Mouse (Mus musculus): Measurements from ENCODE around the gene L3mbtl3.

GRCm38 (mm10) chr10:26363605-26364004 lies 12.2 kb downstream of the L3mbtl3 start:
- no peak for TF ChIP-seq POLR2A (IDR thresholded peaks at IDR 0.05; ENCODE audit: insufficient read depth, low read depth, low read length)
- no peak for TF ChIP-seq CTCF (IDR thresholded peaks at IDR 0.05; ENCODE audit: insufficient read depth, low read depth, low read length)
